Mouse (Mus musculus): ENCODE measurements at regions not wholly inside any gene's neighbourhood (a gene's known extent, or its start where the extent isn't known, plus 50 kb on each side); places are given as distances from the start of the nearest gene placed in this dataset.
"Not testable (repeated sequence)": the region's sequence is repeated elsewhere in the genome, so short reads cannot be mapped to it uniquely, and the experiment has no call there.

GRCm38 (mm10) chr9:85637274-85637673 lies 111.9 kb downstream of the Ibtk start:
- Histone ChIP-seq H3K4me3 (no peak overlapping the region), H3K27ac (no peak overlapping the region)
- no peak for DNase-seq
- intact Hi-C loops (cut with DNase I): no loop called here
- TF ChIP-seq CTCF (IDR thresholded peaks at IDR 0.05): no peak

DNA sequence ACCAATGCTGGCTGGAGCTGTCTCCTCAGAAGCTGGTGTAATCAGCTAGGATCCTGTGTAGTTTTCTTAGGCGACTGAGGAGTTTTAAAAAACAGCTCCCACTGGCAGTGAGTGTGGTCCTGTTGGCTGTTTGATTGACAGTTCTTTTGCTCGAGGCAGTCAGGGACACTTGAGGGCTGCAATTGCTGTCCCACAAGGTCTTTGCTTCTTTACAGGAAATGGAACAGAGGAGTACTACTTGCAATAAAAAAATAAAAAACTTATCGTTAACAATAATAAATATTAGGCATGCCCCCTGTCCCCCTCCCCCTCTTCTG lies 113.0 kb downstream of the Ibtk start:
- intact Hi-C loops (cut with DNase I): no loop called here
- Histone ChIP-seq H3K4me3 (no peak overlapping the region), H3K27ac (no peak overlapping the region)
- TF ChIP-seq CTCF (IDR thresholded peaks at IDR 0.05): no peak
- DNase-seq: no peak

DNA sequence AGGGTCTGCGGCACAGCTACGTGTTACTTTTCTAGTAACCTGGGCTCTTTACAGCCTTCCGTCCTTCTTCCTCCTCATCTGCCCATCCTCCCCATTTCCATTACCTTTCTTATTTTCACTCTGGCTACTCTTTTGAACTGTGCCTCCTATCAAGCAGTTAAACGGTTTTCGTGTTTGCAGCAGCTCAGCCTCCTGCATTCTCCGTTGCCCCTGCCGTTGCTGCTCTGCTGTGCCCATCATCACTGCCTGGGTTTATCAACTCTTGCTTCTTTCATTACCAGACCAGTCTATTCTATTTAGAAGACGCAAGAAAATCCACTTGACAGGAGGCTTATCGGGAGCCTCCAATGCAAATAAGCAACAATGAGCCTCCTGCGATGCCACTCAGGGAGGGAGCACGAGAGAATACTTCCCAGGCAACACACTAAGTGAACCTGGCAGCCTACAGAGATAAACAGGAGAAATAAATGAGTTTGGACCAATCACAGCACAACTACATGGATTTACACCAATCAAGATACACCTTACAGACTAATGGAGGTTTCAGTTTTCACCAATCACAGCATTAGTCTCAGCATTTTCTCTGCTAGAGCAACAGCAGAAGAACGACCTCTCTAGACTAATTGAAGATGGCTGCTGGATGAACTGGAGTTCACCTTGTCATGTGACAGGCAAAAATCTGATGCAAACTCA lies 113.5 kb downstream of the Ibtk start:
- TF ChIP-seq CTCF (IDR thresholded peaks at IDR 0.05): no peak
- Histone ChIP-seq H3K4me3 (no peak overlapping the region), H3K27ac (no peak overlapping the region)
- no peak for DNase-seq
- intact Hi-C loops (cut with DNase I): no loop called here

- H3K4me3 ChIP-seq; DNase-seq; intact Hi-C loops (cut with DNase I); H3K27ac ChIP-seq: not testable (repeated sequence)
Measured at GRCm38 (mm10) chr9:85634786-85635185, 114.3 kb downstream of the Ibtk start.

DNA sequence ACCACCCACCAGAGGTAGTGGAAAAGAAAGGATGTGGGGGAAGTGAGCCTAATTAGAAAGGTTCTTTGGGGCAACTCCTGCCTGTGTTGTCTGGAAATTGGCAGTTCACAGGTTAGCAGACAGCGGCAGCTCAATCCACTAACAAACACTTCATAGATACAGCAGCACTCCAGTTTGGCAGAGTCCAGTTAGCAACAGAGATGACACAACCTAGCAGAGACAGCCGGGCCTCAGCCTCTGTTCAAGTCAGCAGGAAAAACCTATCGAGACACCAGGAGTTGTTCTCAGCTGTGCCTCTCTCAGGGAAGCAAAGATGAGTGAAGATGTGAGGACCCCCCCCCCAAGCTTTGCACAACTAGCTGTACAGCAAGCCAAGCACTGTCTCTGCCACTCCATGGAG lies 131.2 kb downstream of the Ibtk start:
- intact Hi-C loops (cut with DNase I): no loop called here
- no peak overlapping the region for H3K4me3 ChIP-seq
- no peak overlapping the region for H3K27ac ChIP-seq
- no peak for TF ChIP-seq CTCF (IDR thresholded peaks at IDR 0.05)
- DNase-seq: no peak

GRCm38 (mm10) chr9:85617177-85617777 lies 131.9 kb downstream of the Ibtk start:
- Histone ChIP-seq H3K4me3 (no peak overlapping the region), H3K27ac (no peak overlapping the region)
- no peak for TF ChIP-seq CTCF (IDR thresholded peaks at IDR 0.05)
- DNase-seq: no peak
- intact Hi-C loops (cut with DNase I): no loop called here

GRCm38 (mm10) chr9:85616266-85616869 lies 132.8 kb downstream of the Ibtk start:
- DNase-seq: no peak
- intact Hi-C loops (cut with DNase I): no loop called here
- no peak for TF ChIP-seq CTCF (IDR thresholded peaks at IDR 0.05)
- Histone ChIP-seq H3K27ac (no peak overlapping the region), H3K4me3 (no peak overlapping the region)

GRCm38 (mm10) chr9:85609152-85609551 lies 140.0 kb downstream of the Ibtk start:
- Histone ChIP-seq H3K4me3 (no peak overlapping the region), H3K27ac (no peak overlapping the region)
- TF ChIP-seq CTCF (IDR thresholded peaks at IDR 0.05): no peak
- no peak for DNase-seq
- intact Hi-C loops (cut with DNase I): no loop called here

- intact Hi-C loops (cut with DNase I): no loop called here
- peak; percentile 48 for TF ChIP-seq CTCF (IDR thresholded peaks at IDR 0.05)
- DNase-seq: peak; percentile 31
- H3K27ac ChIP-seq: no peak overlapping the region
- H3K4me3 ChIP-seq: no peak overlapping the region
Measured at GRCm38 (mm10) chr9:85596959-85597358, 152.2 kb downstream of the Ibtk start.

DNA sequence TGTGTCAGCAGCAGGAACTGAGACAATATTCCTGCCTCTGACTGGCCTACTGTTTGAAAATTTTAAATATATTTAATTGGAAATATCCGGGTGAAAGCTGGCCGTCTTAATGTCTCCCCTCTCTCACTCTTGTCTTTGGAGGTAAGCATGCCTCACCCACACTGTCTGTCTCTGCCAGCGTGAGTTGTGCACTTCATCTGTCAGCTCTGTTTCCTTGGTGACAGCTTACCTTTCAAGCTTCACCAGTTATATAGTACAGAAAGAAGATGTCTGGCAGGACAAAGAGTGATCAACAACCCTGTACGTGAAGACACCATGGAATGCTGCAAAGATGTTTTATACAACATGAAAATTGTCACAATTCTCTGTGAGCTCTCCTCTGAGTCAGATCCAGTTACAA lies 155.3 kb downstream of the Ibtk start:
- no peak for TF ChIP-seq CTCF (IDR thresholded peaks at IDR 0.05)
- Histone ChIP-seq H3K27ac (no peak overlapping the region), H3K4me3 (no peak overlapping the region)
- no peak for DNase-seq
- intact Hi-C loops (cut with DNase I): no loop called here

- H3K27ac ChIP-seq: no peak overlapping the region
- DNase-seq: no peak
- no peak overlapping the region for H3K4me3 ChIP-seq
- no peak for TF ChIP-seq CTCF (IDR thresholded peaks at IDR 0.05)
- intact Hi-C loops (cut with DNase I): no loop called here
Measured at GRCm38 (mm10) chr9:85592639-85593038, 156.5 kb downstream of the Ibtk start.

GRCm38 (mm10) chr9:85589210-85589609 lies 159.9 kb downstream of the Ibtk start:
- intact Hi-C loops (cut with DNase I): no loop called here
- H3K4me3 ChIP-seq: no peak overlapping the region
- no peak overlapping the region for H3K27ac ChIP-seq
- DNase-seq: no peak
- TF ChIP-seq CTCF (IDR thresholded peaks at IDR 0.05): no peak

GRCm38 (mm10) chr9:85588077-85588476 lies 161.1 kb downstream of the Ibtk start:
- intact Hi-C loops (cut with DNase I): no loop called here
- peak; percentile 54 for TF ChIP-seq CTCF (IDR thresholded peaks at IDR 0.05)
- no peak overlapping the region for H3K4me3 ChIP-seq
- H3K27ac ChIP-seq: no peak overlapping the region
- peak; percentile 23 for DNase-seq
